Mouse (Mus musculus): ENCODE data around the gene Zfand2b. TPM values are rescaled to one million over a fixed set of nuclear protein-coding genes. Genes with fewer than 3 reads are reported as not detected.

Gene Zfand2b
- polyA plus RNA-seq, 1 experiment from 2014 or later: 43.0 TPM

DNA sequence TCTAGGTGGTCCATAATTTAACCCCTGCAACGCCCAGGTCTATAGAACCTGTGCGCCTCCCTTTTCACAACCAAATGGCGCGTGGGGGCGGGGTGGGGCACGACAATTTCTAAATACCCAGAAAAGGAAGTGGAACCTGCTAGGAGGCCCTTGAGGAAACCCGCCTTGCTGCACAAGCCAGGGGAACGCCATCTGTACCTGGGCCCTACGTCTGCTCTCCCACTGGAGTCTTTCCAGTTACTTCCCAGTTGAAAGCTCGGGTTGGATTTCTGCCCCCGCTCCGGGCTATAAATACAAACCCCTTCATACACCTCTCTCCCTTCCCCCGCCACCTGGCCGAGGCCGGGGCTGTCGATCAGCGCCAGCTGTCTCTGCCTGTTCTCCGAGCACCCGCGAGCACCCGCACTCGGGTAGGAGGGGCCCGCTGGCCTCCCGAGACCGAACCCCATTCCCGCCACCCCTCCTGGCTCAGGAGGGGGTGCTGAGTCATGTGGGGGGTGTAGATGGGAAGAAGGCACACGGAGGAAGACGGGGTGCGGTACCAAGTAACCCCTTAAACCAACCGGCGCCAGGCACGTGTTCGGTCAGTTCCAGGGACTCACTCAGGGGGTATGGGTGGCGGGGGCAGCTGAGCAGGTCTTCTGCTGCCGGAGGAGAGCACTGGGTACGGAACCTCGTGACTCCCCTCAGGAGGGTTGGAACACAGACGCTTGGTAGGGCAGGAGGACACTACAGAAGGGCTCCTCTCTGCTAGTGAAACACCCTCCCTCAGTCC, 50.0 kb downstream of the Zfand2b start:
- Histone ChIP-seq H3K4me1 (replicated peaks; ENCODE audit: control insufficient read depth, insufficient read depth) (0 out of 2 replicates have a peak, but pooled peaks cover 2% of the 10 kb centered on the region), H3K9ac (ENCODE audit: low read length) (peak overlapping the region; percentile 69), H3K9me3 (ENCODE audit: control insufficient read depth, low read length) (no peaks in the 10 kb centered on the region), H3K27ac (replicated peaks) (peak overlapping the region; percentile 83), H3K36me3 (ENCODE audit: control insufficient read depth, insufficient read depth, low read length) (0 out of 2 replicates have a peak, but pooled peaks cover 6% of the 10 kb centered on the region), H3K27me3 (ENCODE audit: control insufficient read depth, insufficient read depth, low read length) (no peaks in the 10 kb centered on the region), H3K4me3 (ENCODE audit: low read depth, low read length) (peak overlapping the region; percentile 52), H3K4me2 (replicated peaks; ENCODE audit: low read depth) (peak overlapping the region; percentile 98)
- DNase-seq (ENCODE audit: low spot score) (peak; percentile 76), ATAC-seq (ENCODE audit: low FRiP score, low TSS enrichment) (peak; percentile 18)
- WGBS: under 1% methylated on average over 38 of the region's 38 CpGs
- peak; percentile 27 for TF ChIP-seq EP300 (optimal IDR thresholded peaks at IDR 0.05)
- TF ChIP-seq CTCF (IDR thresholded peaks at IDR 0.05; ENCODE audit: low read depth): no peak

DNA sequence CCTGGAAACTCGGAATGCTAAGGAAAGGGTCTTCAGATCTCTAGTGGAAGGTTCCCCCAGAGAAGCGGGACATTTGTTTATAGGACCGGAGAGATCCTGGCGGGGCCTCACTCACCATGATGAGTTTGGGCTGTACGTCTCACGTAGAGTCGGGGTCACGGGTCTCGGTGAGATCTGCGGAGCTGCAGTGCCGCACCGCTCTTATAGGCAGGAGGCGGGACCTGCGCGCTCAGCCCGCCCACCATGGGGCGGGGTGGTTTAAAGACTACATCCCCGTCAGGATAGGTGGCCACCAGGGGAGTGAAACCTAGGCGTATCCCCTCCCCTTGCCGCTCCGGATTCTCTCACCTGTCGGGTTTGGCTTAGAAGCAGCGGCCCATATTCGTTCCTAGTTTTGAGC, 50.6 kb downstream of the Zfand2b start:
- H3K27me3 ChIP-seq (ENCODE audit: control insufficient read depth, insufficient read depth, low read length): no peaks in the 10 kb centered on the region
- H3K27ac ChIP-seq (replicated peaks): peak overlapping the region; percentile 83
- ATAC-seq (ENCODE audit: low FRiP score, low TSS enrichment) (peak; percentile 86), DNase-seq (ENCODE audit: low spot score) (peak; percentile 95)
- 0 out of 2 replicates have a peak, but pooled peaks cover 3% of the 10 kb centered on the region for H3K36me3 ChIP-seq (ENCODE audit: control insufficient read depth, insufficient read depth, low read length)
- TF ChIP-seq EP300 (optimal IDR thresholded peaks at IDR 0.05): no peak
- no peak; the same call in 1 of the 2 replicates for TF ChIP-seq CTCF (IDR thresholded peaks at IDR 0.05; ENCODE audit: low read depth)
- 0% methylated on average over 24 of the region's 24 CpGs for WGBS
- H3K4me2 ChIP-seq (replicated peaks; ENCODE audit: low read depth): peak overlapping the region; percentile 98
- H3K9ac ChIP-seq (ENCODE audit: low read length): peak overlapping the region; percentile 69
- H3K4me1 ChIP-seq (replicated peaks; ENCODE audit: control insufficient read depth, insufficient read depth): 0 out of 2 replicates have a peak, but pooled peaks cover 2% of the 10 kb centered on the region
- H3K9me3 ChIP-seq (ENCODE audit: control insufficient read depth, low read length): no peaks in the 10 kb centered on the region
- H3K4me3 ChIP-seq (ENCODE audit: low read depth, low read length): peak overlapping the region; percentile 52

- TF ChIP-seq CTCF (IDR thresholded peaks at IDR 0.05; ENCODE audit: low read depth) (peak; percentile 50), EP300 (optimal IDR thresholded peaks at IDR 0.05) (no peak)
- peak within 1 kb of the TSS; percentile 83 for H3K27ac ChIP-seq (replicated peaks)
- H3K36me3 ChIP-seq (ENCODE audit: control insufficient read depth, insufficient read depth, low read length): no peaks in the 10 kb centered on the region
- ATAC-seq (ENCODE audit: low FRiP score, low TSS enrichment) (peak; percentile 37; the same call in 1 of the 2 replicates), DNase-seq (ENCODE audit: low spot score) (peak; percentile 63)
- 0 out of 2 replicates have a peak, but pooled peaks cover 2% of the 10 kb centered on the region for H3K4me1 ChIP-seq (replicated peaks; ENCODE audit: control insufficient read depth, insufficient read depth)
- WGBS: 2% methylated on average over 33 of the region's 34 CpGs
- no peaks in the 10 kb centered on the region for H3K27me3 ChIP-seq (ENCODE audit: control insufficient read depth, insufficient read depth, low read length)
- peak within 1 kb of the TSS; percentile 98 for H3K4me2 ChIP-seq (replicated peaks; ENCODE audit: low read depth)
- peak within 1 kb of the TSS; percentile 52 for H3K4me3 ChIP-seq (ENCODE audit: low read depth, low read length)
- H3K9me3 ChIP-seq (ENCODE audit: control insufficient read depth, low read length): no peaks in the 10 kb centered on the region
- H3K9ac ChIP-seq (ENCODE audit: low read length): peak within 1 kb of the TSS; percentile 69
Measured at GRCm38 (mm10) chr1:75219531-75219930, 51.1 kb downstream of the Zfand2b start, which contains the start of gene Tuba4a. Gene Tuba4a, minus strand, starts transcription at chr1:75219865.

Small RNAs within 50 kb of the gene (microRNA-seq; reads per million reads assigned to microRNA genes)
- gene Gm27943: not detected

Other genes starting within 250 kb of the Zfand2b start
- 0.04 TPM in 1 of 2 replicates, not detected in the other for gene Cfap65, start 233.0 kb upstream of the Zfand2b start, polyA plus RNA-seq (2015; fragmentation: Nextera tagmentation; extraction: Ambion mirVana)
- gene Ihh, start 217.0 kb upstream of the Zfand2b start, polyA plus RNA-seq (2015; fragmentation: Nextera tagmentation; extraction: Ambion mirVana): 25.1 and 25.8 TPM in 2 replicates
- 3.5 and 4.2 TPM in 2 replicates for gene Nhej1, start 43.4 kb upstream of the Zfand2b start, polyA plus RNA-seq (2015; fragmentation: Nextera tagmentation; extraction: Ambion mirVana)
- 2.2 TPM in 2 replicates for gene Slc23a3, start 34.8 kb upstream of the Zfand2b start, polyA plus RNA-seq (2015; fragmentation: Nextera tagmentation; extraction: Ambion mirVana)
- 35.1 and 38.3 TPM in 2 replicates for gene Cnppd1, start 25.9 kb upstream of the Zfand2b start, polyA plus RNA-seq (2015; fragmentation: Nextera tagmentation; extraction: Ambion mirVana)
- 30.4 and 31.2 TPM in 2 replicates for gene Retreg2, start 25.9 kb upstream of the Zfand2b start, polyA plus RNA-seq (2015; fragmentation: Nextera tagmentation; extraction: Ambion mirVana)
- 20.9 and 21.5 TPM in 2 replicates for gene Abcb6, start 11.7 kb downstream of the Zfand2b start, polyA plus RNA-seq (2015; fragmentation: Nextera tagmentation; extraction: Ambion mirVana)
- gene Ankzf1, start 23.5 kb downstream of the Zfand2b start, polyA plus RNA-seq (2015; fragmentation: Nextera tagmentation; extraction: Ambion mirVana): 12.9 and 13.6 TPM in 2 replicates
- gene Atg9a, start 23.6 kb downstream of the Zfand2b start, polyA plus RNA-seq (2015; fragmentation: Nextera tagmentation; extraction: Ambion mirVana): 17.4 and 18.8 TPM in 2 replicates
- gene Glb1l, start 42.2 kb downstream of the Zfand2b start, polyA plus RNA-seq (2015; fragmentation: Nextera tagmentation; extraction: Ambion mirVana): 5.2 and 7.1 TPM in 2 replicates
- 57.9 and 58.1 TPM in 2 replicates for gene Stk16, start 42.2 kb downstream of the Zfand2b start, polyA plus RNA-seq (2015; fragmentation: Nextera tagmentation; extraction: Ambion mirVana)
- 314 and 325 TPM in 2 replicates for gene Tuba4a, start 51.2 kb downstream of the Zfand2b start, polyA plus RNA-seq (2015; fragmentation: Nextera tagmentation; extraction: Ambion mirVana)
- 0.25 TPM in 1 of 2 replicates, not detected in the other for gene A630095N17Rik, start 63.5 kb downstream of the Zfand2b start, polyA plus RNA-seq (2015; fragmentation: Nextera tagmentation; extraction: Ambion mirVana)
- gene Dnajb2, start 67.8 kb downstream of the Zfand2b start, polyA plus RNA-seq (2015; fragmentation: Nextera tagmentation; extraction: Ambion mirVana): 24.2 and 25.8 TPM in 2 replicates
- 2.3 and 2.5 TPM in 2 replicates for gene Ptprn, start 95.9 kb downstream of the Zfand2b start, polyA plus RNA-seq (2015; fragmentation: Nextera tagmentation; extraction: Ambion mirVana)
- gene Resp18, start 109.8 kb downstream of the Zfand2b start, polyA plus RNA-seq (2015; fragmentation: Nextera tagmentation; extraction: Ambion mirVana): 7.7 and 8.7 TPM in 2 replicates
- gene Dnpep, start 149.3 kb downstream of the Zfand2b start, polyA plus RNA-seq (2015; fragmentation: Nextera tagmentation; extraction: Ambion mirVana): 104 and 108 TPM in 2 replicates
- 223 and 291 TPM in 2 replicates for gene Des, start 191.7 kb downstream of the Zfand2b start, polyA plus RNA-seq (2015; fragmentation: Nextera tagmentation; extraction: Ambion mirVana)
- 28.8 and 30.0 TPM in 2 replicates for gene Speg, start 206.7 kb downstream of the Zfand2b start, polyA plus RNA-seq (2015; fragmentation: Nextera tagmentation; extraction: Ambion mirVana)